Mouse (Mus musculus) thymus, adult 2 months (tissue): ENCODE data around the gene Hoxc11. TPM values are rescaled to one million over a fixed set of nuclear protein-coding genes. Genes with fewer than 3 reads are reported as not detected.

Experiments
- DNase-seq: peaks from one replicate; pipeline ENCODE4 v3.0.0; 2021
- H3K27ac ChIP-seq: fragments of 200-500 bp; 2 replicates; pipeline ENCODE4 v1.5.1; 2012; ENCODE audit warnings: low read length, control low read depth; ENCODE audit not compliant: control insufficient read depth, insufficient read depth
- H3K27me3 ChIP-seq: fragments of 200-500 bp; 2 replicates; pipeline ENCODE4 v1.6.1; 2012; ENCODE audit warnings: mild to moderate bottlenecking, low read length, moderate library complexity, mixed read lengths; ENCODE audit not compliant: control insufficient read depth, insufficient read depth
- H3K36me3 ChIP-seq: fragments of 200-500 bp; 2 replicates; pipeline ENCODE4 v1.6.1; 2012; ENCODE audit warnings: mild to moderate bottlenecking, low read length, moderate library complexity; ENCODE audit not compliant: control insufficient read depth, insufficient read depth
- H3K4me1 ChIP-seq: fragments of 200-500 bp; replicated peaks from 2 replicates; pipeline ENCODE4 v1.6.1; 2012; ENCODE audit warnings: low read length; ENCODE audit not compliant: control insufficient read depth, insufficient read depth
- H3K4me3 ChIP-seq: fragments of 200-500 bp; 2 replicates; pipeline ENCODE4 v1.5.1; 2012; ENCODE audit warnings: mild to moderate bottlenecking, low read length, control low read depth, moderate library complexity; ENCODE audit not compliant: control insufficient read depth, insufficient read depth
- CTCF ChIP-seq: fragments of 200-500 bp; IDR thresholded peaks from 2 replicates; pipeline ENCODE4 v1.5.1; 2012; ENCODE audit warnings: mild to moderate bottlenecking, control low read depth, low read length, moderate library complexity, borderline replicate concordance; ENCODE audit not compliant: control insufficient read depth, poor library complexity, insufficient read depth; ENCODE audit errors: extremely low read depth
- POLR2A ChIP-seq: fragments of 200-500 bp; IDR thresholded peaks from 2 replicates; pipeline ENCODE4 v1.6.1; 2012; ENCODE audit warnings: mild to moderate bottlenecking, low read length, control low read depth, moderate library complexity; ENCODE audit not compliant: control insufficient read depth, poor library complexity, insufficient read depth; ENCODE audit errors: extremely low read depth
- WGBS: fragments of 180-500 bp; shearing (Covaris S2); methylation state at CpG from one replicate; pipeline ENCODE4 v1.1.7; 2018; 5-methylcytosine and 5-hydroxymethylcytosine counted together
- polyA plus RNA-seq: library from polyadenylated mRNA; depleted of rRNA; stranded (reverse); fragments of >200 nt; gene quantifications from 2 replicates; pipeline ENCODE4 v1.2.3, GENCODE M21; 2012; rRNA removed

Gene Hoxc11
- polyA plus RNA-seq, 1 experiment, result 0.66 TPM

GRCm38 (mm10) chr15:103005308-103005707 is 51.1 kb downstream of the Hoxc11 start:
- TF ChIP-seq CTCF (no peak), POLR2A (no peak)
- DNase-seq, result no peak
- WGBS, result 15% methylated on average over 17 of the region's 17 CpGs

GRCm38 (mm10) chr15:103005797-103006196 is 51.6 kb downstream of the Hoxc11 start:
- Histone ChIP-seq H3K27ac (no peak overlapping the region), H3K36me3 (no peaks in the 10 kb centered on the region), H3K4me3 (no peak overlapping the region), H3K27me3 (peaks cover 40% of the 10 kb centered on the region), H3K4me1 (no peaks in the 10 kb centered on the region)
- 27% methylated on average over 5 of the region's 5 CpGs for WGBS
- no peak for DNase-seq
- no peak for TF ChIP-seq POLR2A
- no peak for TF ChIP-seq CTCF

More at GRCm38 (mm10) chr15:103005308-103005707, 51.1 kb downstream of the Hoxc11 start:
- H3K4me3 ChIP-seq, result no peak overlapping the region
- H3K4me1 ChIP-seq, result no peaks in the 10 kb centered on the region
- H3K36me3 ChIP-seq, result no peaks in the 10 kb centered on the region
- H3K27ac ChIP-seq, result no peak overlapping the region
- peaks cover 40% of the 10 kb centered on the region for H3K27me3 ChIP-seq

GRCm38 (mm10) chr15:103006326-103006725 is 52.1 kb downstream of the Hoxc11 start:
- WGBS, result 58% methylated on average over 1 of the region's 1 CpGs
- Histone ChIP-seq H3K36me3 (no peaks in the 10 kb centered on the region), H3K4me3 (no peak overlapping the region), H3K27ac (no peak overlapping the region), H3K4me1 (no peaks in the 10 kb centered on the region), H3K27me3 (peaks cover 39% of the 10 kb centered on the region)
- no peak for TF ChIP-seq POLR2A
- no peak for TF ChIP-seq CTCF
- no peak for DNase-seq

Other genes starting within 250 kb of the Hoxc11 start
- 74.7 and 77.5 TPM in 2 replicates for gene Calcoco1, start 232.2 kb upstream of the Hoxc11 start, polyA plus RNA-seq
- gene Hoxc13, start 33.3 kb upstream of the Hoxc11 start, polyA plus RNA-seq, result not detected in 2 replicates
- gene Hoxc12, start 17.7 kb upstream of the Hoxc11 start, polyA plus RNA-seq, result 0.17 TPM in 1 of 2 replicates, not detected in the other
- 0.10 and 0.15 TPM in 2 replicates for gene Hoxc10, start 12.4 kb downstream of the Hoxc11 start, polyA plus RNA-seq
- 0.15 and 0.32 TPM in 2 replicates for gene Hoxc5, start 13.0 kb downstream of the Hoxc11 start, polyA plus RNA-seq
- 0.05 and 0.14 TPM in 2 replicates for gene Hoxc9, start 22.0 kb downstream of the Hoxc11 start, polyA plus RNA-seq
- gene Hoxc8, start 36.2 kb downstream of the Hoxc11 start, polyA plus RNA-seq, result 0.07 and 0.08 TPM in 2 replicates
- gene Hoxc6, start 43.8 kb downstream of the Hoxc11 start, polyA plus RNA-seq, result 0.23 and 0.43 TPM in 2 replicates
- 0.19 and 0.22 TPM in 2 replicates for gene Hoxc4, start 64.5 kb downstream of the Hoxc11 start, polyA plus RNA-seq
- 24.2 and 25.1 TPM in 2 replicates for gene Smug1, start 212.7 kb downstream of the Hoxc11 start, polyA plus RNA-seq